Mouse (Mus musculus) E14TG2a.4 (cell line): ENCODE results near the gene Ikzf3.

ENCODE experiments used
- H3K27me3 ChIP-seq: 2 replicates; pipeline ENCODE4 v1.6.1; 2014; ENCODE audit warnings: low read length, control low read depth; ENCODE audit not compliant: insufficient read depth
- H3K36me3 ChIP-seq: 2 replicates; pipeline ENCODE4 v1.6.1; 2014; ENCODE audit warnings: low read length, control low read depth; ENCODE audit not compliant: insufficient read depth
- H3K4me1 ChIP-seq: replicated peaks from 2 replicates; pipeline ENCODE4 v1.6.1; 2014; ENCODE audit warnings: low read depth, low read length, control low read depth
- H3K4me3 ChIP-seq: replicated peaks from 2 replicates; pipeline ENCODE4 v1.5.1; 2014; ENCODE audit warnings: mild to moderate bottlenecking, low read length
- H3K9me3 ChIP-seq: 2 replicates; pipeline ENCODE4 v1.6.1; 2014; ENCODE audit warnings: low read length, control low read depth
- CTCF ChIP-seq: conservative IDR thresholded peaks from 2 replicates; pipeline ENCODE4 v1.5.1; 2014; ENCODE audit warnings: low read length
- NANOG ChIP-seq: IDR thresholded peaks from 2 replicates; pipeline ENCODE4 v1.6.1; 2014; ENCODE audit warnings: borderline replicate concordance, low read length, mixed read lengths
- POU5F1 ChIP-seq: IDR thresholded peaks from 2 replicates; pipeline ENCODE4 v1.6.1; 2014; ENCODE audit warnings: low read length, borderline replicate concordance

Gene Ikzf3

GRCm38 (mm10) chr11:98482067-98482466 is 63.8 kb downstream of the Ikzf3 start:
- TF ChIP-seq NANOG (no peak), POU5F1 (no peak), CTCF (no peak)
- peaks cover 16% of the 10 kb centered on the region for H3K4me1 ChIP-seq

GRCm38 (mm10) chr11:98481231-98481630 is 64.6 kb downstream of the Ikzf3 start:
- Histone ChIP-seq H3K9me3 (no peaks in the 10 kb centered on the region), H3K27me3 (peaks cover 12% of the 10 kb centered on the region; the same call in 1 of the 2 replicates), H3K4me3 (no peak overlapping the region), H3K36me3 (no peaks in the 10 kb centered on the region), H3K4me1 (peaks cover 16% of the 10 kb centered on the region)
- no peak for TF ChIP-seq POU5F1
- TF ChIP-seq NANOG, result no peak
- no peak for TF ChIP-seq CTCF

More at GRCm38 (mm10) chr11:98482067-98482466, 63.8 kb downstream of the Ikzf3 start:
- H3K4me3 ChIP-seq, result no peak overlapping the region
- peaks cover 12% of the 10 kb centered on the region; the same call in 1 of the 2 replicates for H3K27me3 ChIP-seq
- H3K36me3 ChIP-seq, result no peaks in the 10 kb centered on the region
- no peaks in the 10 kb centered on the region for H3K9me3 ChIP-seq

GRCm38 (mm10) chr11:98479940-98480497 is 65.8 kb downstream of the Ikzf3 start:
- H3K27me3 ChIP-seq, result peaks cover 6% of the 10 kb centered on the region; the same call in 1 of the 2 replicates
- no peaks in the 10 kb centered on the region for H3K9me3 ChIP-seq

GRCm38 (mm10) chr11:98479026-98479939 is 66.5 kb downstream of the Ikzf3 start:
- Histone ChIP-seq H3K27me3 (0 out of 2 replicates have a peak, but pooled peaks cover 5% of the 10 kb centered on the region), H3K4me3 (no peak overlapping the region), H3K9me3 (no peaks in the 10 kb centered on the region), H3K4me1 (peaks cover under 1% of the 10 kb centered on the region), H3K36me3 (no peaks in the 10 kb centered on the region)
- TF ChIP-seq NANOG, result no peak
- TF ChIP-seq POU5F1, result no peak
- TF ChIP-seq CTCF, result no peak

More at GRCm38 (mm10) chr11:98479940-98480497, 65.8 kb downstream of the Ikzf3 start:
- TF ChIP-seq NANOG, result no peak
- TF ChIP-seq CTCF, result no peak
- no peak for TF ChIP-seq POU5F1
- H3K4me3 ChIP-seq, result no peak overlapping the region
- no peaks in the 10 kb centered on the region for H3K36me3 ChIP-seq
- H3K4me1 ChIP-seq, result peaks cover 7% of the 10 kb centered on the region

GRCm38 (mm10) chr11:98477011-98477701 is 68.7 kb downstream of the Ikzf3 start:
- H3K4me3 ChIP-seq, result no peak overlapping the region
- H3K9me3 ChIP-seq, result no peaks in the 10 kb centered on the region
- TF ChIP-seq POU5F1, result no peak
- TF ChIP-seq CTCF, result no peak
- TF ChIP-seq NANOG, result no peak
- no peaks in the 10 kb centered on the region for H3K36me3 ChIP-seq
- H3K4me1 ChIP-seq, result peaks cover 15% of the 10 kb centered on the region
- H3K27me3 ChIP-seq, result 0 out of 2 replicates have a peak, but pooled peaks cover 5% of the 10 kb centered on the region

GRCm38 (mm10) chr11:98476434-98476807 is 69.4 kb downstream of the Ikzf3 start:
- Histone ChIP-seq H3K9me3 (no peaks in the 10 kb centered on the region), H3K4me3 (no peak overlapping the region), H3K4me1 (peaks cover 19% of the 10 kb centered on the region), H3K27me3 (peaks cover 9% of the 10 kb centered on the region; the same call in 1 of the 2 replicates), H3K36me3 (no peaks in the 10 kb centered on the region)
- TF ChIP-seq POU5F1 (no peak), NANOG (no peak), CTCF (no peak)

- Histone ChIP-seq H3K36me3 (no peaks in the 10 kb centered on the region), H3K27me3 (peaks cover 13% of the 10 kb centered on the region), H3K4me3 (no peak overlapping the region), H3K9me3 (no peaks in the 10 kb centered on the region), H3K4me1 (peaks cover 22% of the 10 kb centered on the region)
- no peak for TF ChIP-seq POU5F1
- no peak for TF ChIP-seq CTCF
- no peak for TF ChIP-seq NANOG
Observed at GRCm38 (mm10) chr11:98475630-98476433, 70.0 kb downstream of the Ikzf3 start.

GRCm38 (mm10) chr11:98474967-98475366 is 70.9 kb downstream of the Ikzf3 start:
- Histone ChIP-seq H3K36me3 (no peaks in the 10 kb centered on the region), H3K4me1 (peaks cover 30% of the 10 kb centered on the region), H3K27me3 (peaks cover 14% of the 10 kb centered on the region), H3K4me3 (no peak overlapping the region), H3K9me3 (no peaks in the 10 kb centered on the region)
- TF ChIP-seq NANOG (no peak), POU5F1 (no peak), CTCF (no peak)
